Mouse (Mus musculus): ENCODE results near the gene Dock4.

The Dock4 gene

DNA sequence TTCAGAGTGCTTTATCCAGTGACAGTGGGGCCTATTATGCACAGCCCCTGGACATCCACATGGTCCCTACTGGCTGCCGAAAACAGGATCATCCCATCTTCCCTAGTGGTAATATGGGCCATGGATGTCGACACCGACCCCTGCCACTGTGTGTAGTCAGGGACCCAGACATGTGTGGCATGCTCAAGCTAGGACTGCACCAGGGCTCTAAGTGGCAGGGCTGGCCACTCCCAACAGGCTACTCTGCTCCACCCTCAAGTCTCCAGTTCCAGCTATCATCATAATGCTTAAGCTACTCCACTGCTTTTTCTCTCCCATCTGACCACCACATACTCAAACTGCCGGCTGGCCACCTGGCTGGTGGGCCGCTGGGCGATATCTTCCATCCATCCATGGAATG, 439.6 kb downstream of the Dock4 start:
- DNase-seq (ENCODE audit: extremely low spot score) = no peak

DNA sequence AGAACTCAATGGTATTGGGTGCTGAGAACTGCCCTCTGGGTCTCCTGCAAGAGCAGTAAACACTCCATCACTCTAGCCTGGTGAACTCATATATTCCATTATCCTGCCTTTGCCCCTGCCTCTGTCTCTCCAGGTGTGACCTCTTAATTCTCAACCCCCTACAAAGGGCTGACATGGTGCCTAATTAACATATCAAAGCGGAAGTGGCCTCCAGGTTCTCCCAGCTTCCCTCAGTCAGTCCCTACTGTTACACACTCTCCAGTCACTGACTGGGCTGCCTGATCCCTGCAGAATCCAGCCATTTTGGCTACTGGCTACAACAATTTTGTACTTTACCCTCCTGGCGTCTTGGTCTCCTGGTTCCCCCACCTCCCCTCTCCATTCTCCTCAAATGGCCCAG, 441.7 kb downstream of the Dock4 start:
- DNase-seq (ENCODE audit: extremely low spot score) = no peak

DNA sequence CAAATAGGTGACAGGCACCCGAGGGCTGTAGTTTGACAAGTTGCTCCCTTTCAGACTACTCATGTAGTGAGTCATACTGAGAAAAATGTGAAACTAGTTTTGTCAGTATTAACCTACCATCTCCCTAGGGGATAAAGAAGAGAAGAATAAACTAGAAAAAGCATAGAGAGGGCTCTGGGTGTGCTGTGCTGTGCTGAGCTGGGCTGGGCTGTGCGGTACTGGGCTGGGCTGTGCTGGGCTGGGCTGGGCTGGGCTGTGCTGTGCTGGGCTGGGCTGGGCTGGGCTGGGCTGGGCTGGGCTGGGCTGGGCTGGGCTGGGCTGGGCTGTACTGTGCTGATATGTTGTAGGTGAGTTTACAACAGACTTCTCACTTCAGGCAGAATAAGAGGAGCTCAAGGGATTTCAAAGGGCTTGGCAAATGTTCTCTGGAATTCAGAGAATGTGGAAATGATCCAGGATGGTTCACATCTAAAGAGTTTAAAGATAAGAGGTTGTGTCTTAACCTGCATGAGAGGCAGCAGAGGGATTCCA, 442.6 kb downstream of the Dock4 start:
- no peak for DNase-seq (ENCODE audit: extremely low spot score)

DNA sequence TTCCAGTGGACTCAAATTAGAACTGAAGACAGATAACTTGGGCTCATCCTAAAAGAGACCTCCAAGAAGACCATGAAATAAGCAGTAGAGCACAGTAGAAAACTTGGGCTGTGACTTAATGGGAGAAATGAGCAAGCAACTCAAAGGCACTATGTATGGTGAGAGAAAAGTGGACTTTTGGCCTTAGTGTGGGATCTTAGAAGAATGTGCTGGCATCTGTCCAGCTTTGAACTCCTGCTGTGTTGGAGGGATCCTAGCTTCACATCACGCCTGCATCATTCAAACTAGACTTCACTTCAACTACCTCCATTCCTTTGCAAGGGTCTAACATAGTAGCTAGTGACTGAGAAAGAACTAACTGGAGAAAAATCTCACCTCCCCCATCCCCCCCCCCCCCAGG, 443.1 kb downstream of the Dock4 start:
- no peak for DNase-seq (ENCODE audit: extremely low spot score)

DNA sequence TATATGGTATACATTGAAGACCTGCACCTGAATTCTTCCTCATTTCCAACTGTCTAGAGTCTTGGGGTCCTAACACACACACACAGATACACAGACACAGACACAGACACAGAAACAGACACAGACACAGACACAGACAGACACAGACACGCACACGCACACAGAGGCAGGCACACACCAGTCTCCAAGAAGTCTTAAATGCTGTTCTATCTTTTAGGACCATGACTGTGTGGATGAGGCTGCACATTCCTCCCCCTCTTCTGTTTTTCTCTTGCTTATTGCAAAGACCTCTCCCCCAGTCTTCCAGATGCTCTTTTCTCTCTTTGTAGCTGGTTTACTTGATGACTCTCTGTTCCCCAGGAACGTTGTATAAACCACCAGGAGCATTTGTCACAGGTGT, 443.8 kb downstream of the Dock4 start:
- DNase-seq (ENCODE audit: extremely low spot score) = no peak

DNA sequence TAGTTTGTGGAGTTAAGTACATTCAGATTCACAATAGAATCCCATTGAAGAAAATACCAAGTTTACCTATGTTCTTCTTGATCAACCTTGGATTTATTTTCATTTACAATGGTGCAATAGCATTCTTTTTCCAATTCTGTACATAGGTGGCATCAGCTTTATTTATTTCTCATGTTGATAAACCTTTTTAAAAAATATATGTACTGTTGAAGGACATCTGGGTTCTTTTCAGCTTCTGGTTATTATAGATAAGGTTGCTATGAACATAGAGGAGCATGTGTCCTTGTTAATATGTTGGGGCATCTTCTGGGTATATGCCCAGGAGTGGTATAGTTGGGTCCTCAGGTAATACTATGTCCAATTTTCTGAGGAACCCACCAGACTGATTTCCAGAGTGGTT, 445.4 kb downstream of the Dock4 start:
- no peak for DNase-seq (ENCODE audit: extremely low spot score)

DNA sequence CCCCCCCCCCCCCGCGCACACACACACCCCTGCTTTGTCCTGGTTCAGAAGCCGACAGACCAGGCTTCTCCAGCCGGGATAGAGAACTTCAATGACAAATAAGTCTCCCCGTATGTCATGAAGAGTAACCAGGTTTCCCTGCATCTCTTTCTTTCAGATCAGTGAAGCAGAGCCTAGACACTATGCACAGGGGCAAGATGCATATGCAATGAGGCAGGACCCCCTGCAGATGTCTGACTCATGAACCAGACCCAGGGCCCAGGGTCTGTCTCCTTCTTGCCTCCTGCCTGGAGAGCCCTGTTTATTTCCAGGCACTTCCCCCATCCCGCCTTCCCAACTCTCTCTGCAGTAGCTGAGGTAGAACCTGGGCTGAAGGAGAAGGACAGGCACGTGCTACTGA, 448.0 kb downstream of the Dock4 start:
- DNase-seq (ENCODE audit: extremely low spot score) = no peak

DNA sequence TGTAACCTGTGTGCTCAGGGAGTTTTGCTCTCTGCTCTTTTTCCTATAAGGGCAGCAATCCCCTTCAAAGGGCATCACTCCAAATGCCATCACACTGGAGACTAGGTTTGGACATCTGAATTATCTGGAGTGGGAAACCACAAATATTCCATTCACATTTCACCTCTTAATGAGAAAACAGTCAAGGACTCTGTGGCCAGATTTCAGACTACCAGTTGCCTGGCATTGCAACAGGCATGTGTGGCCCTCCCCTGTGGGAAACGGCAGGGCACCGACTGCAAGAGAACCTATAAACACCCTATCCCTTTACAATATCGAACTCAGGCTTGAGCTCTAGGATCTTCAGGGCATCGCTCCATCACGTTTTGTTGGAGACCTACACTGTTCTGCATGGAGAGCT, 448.9 kb downstream of the Dock4 start:
- no peak for DNase-seq (ENCODE audit: extremely low spot score)

Data from embryo, embryonic 9.5 days (tissue).